Mouse (Mus musculus) cortical plate, adult 2 months (tissue): ENCODE data around the gene Med13l. TPM values are rescaled to one million over a fixed set of nuclear protein-coding genes. Genes with fewer than 3 reads are reported as not detected.

ENCODE experiments used
- H3K27ac ChIP-seq: fragments of 200-500 bp; 2 replicates; pipeline ENCODE4 v1.5.1; 2012; ENCODE audit warnings: low read length, control low read depth, inconsistent platforms; ENCODE audit not compliant: insufficient read depth
- H3K4me1 ChIP-seq: fragments of 200-500 bp; 2 replicates; pipeline ENCODE4 v1.6.1; 2011; ENCODE audit warnings: low read length; ENCODE audit not compliant: control insufficient read depth, insufficient read depth
- H3K4me3 ChIP-seq: fragments of 200-500 bp; 2 replicates; pipeline ENCODE4 v1.5.1; 2011; ENCODE audit warnings: mild to moderate bottlenecking, low read length, control low read depth; ENCODE audit not compliant: insufficient read depth
- CTCF ChIP-seq: fragments of 200-500 bp; IDR thresholded peaks from 2 replicates; pipeline ENCODE4 v1.5.1; 2011; ENCODE audit warnings: mild to moderate bottlenecking, control low read depth, low read length; ENCODE audit not compliant: insufficient read depth; ENCODE audit errors: extremely low read depth
- POLR2A ChIP-seq: fragments of 200-500 bp; IDR thresholded peaks from 2 replicates; pipeline ENCODE4 v1.6.1; 2011; ENCODE audit warnings: mild to moderate bottlenecking, low read length, control low read depth; ENCODE audit not compliant: insufficient read depth; ENCODE audit errors: extremely low read depth
- polyA plus RNA-seq: library from polyadenylated mRNA; depleted of rRNA; stranded (reverse); fragments of >200 nt; gene quantifications from 2 replicates; pipeline ENCODE4 v1.2.3, GENCODE M21; 2012

Med13l gene
- polyA plus RNA-seq, 1 experiment, result 29.9 TPM

DNA sequence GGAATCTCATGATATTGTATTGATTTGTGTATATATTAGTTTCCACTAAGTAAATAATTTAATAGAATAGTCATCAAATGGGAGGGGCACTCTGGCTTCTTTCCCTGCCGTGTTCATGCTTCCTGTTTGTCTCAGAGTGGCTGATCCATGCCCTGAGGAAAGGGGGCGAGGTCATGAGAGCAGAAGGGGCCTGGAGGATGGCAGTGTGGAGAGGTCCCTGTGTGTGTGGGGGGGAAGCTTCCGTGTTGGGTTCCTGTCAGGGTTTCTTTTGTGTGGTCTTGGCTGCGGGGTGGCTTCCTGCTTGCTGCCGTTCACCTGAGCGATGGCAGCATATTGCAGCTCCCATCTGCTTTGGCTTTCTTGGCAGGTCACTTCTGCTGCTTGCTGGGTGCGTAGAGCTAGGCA, 149.4 kb downstream of the Med13l start:
- H3K4me1 ChIP-seq, result peaks cover 10% of the 10 kb centered on the region

GRCm38 (mm10) chr5:118715518-118715917, 155.0 kb downstream of the Med13l start:
- peaks cover 17% of the 10 kb centered on the region for H3K4me1 ChIP-seq
- no peak for TF ChIP-seq CTCF
- TF ChIP-seq POLR2A, result no peak
- no peak overlapping the region for H3K4me3 ChIP-seq

More for the DNA sequence above, 149.4 kb downstream of the Med13l start:
- H3K27ac ChIP-seq, result no peak overlapping the region
- no peak for TF ChIP-seq POLR2A
- TF ChIP-seq CTCF, result no peak
- no peak overlapping the region for H3K4me3 ChIP-seq

GRCm38 (mm10) chr5:118716295-118717271, 156.1 kb downstream of the Med13l start:
- Histone ChIP-seq H3K27ac (no peak overlapping the region), H3K4me3 (no peak overlapping the region), H3K4me1 (peaks cover 17% of the 10 kb centered on the region)
- no peak for TF ChIP-seq CTCF
- no peak for TF ChIP-seq POLR2A

More at GRCm38 (mm10) chr5:118715518-118715917, 155.0 kb downstream of the Med13l start:
- no peak overlapping the region for H3K27ac ChIP-seq

DNA sequence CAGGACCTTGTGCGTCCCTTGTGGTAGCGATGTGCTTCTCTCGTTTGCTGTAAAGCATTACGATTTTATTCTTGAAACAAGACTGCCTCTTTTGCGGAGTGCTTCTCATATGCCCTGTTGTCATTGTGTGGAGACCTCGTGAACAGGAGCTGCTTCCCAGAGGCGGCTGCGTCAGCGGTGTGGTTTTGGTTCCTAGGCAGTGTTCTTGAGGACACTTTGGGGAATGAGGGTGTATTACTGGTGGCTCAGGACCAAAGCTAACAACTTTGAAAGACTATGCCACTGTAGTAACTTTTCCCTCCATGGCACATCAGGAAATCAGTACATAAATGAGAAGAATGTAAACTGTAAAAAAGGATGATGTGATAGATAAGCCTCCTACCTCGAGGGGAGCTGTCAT, 157.0 kb downstream of the Med13l start:
- H3K4me3 ChIP-seq, result no peak overlapping the region
- H3K27ac ChIP-seq, result no peak overlapping the region
- H3K4me1 ChIP-seq, result peaks cover 17% of the 10 kb centered on the region
- TF ChIP-seq CTCF, result no peak
- TF ChIP-seq POLR2A, result no peak

DNA sequence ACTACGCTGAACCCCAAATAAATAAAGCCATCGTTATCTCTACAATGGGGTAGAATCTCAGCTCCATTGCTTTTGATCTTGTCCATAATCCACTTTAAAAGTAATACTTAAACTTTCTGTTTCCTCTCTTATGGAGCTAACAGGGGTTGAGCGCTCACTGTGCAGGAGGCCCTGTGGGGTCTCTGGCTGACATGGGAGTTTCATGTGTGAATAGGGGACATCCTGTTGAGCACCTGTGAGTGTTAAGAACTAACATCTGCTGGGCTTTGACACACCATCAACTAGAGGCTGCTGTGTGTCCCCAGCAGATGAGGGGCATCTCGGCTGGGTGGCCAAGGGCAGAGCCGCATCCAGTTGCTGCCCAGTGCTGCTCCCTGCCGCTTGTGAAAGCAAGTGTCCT, 157.6 kb downstream of the Med13l start:
- Histone ChIP-seq H3K4me1 (peaks cover 17% of the 10 kb centered on the region), H3K27ac (no peak overlapping the region), H3K4me3 (no peak overlapping the region)
- TF ChIP-seq POLR2A, result no peak
- no peak for TF ChIP-seq CTCF

- no peak overlapping the region for H3K27ac ChIP-seq
- peaks cover 11% of the 10 kb centered on the region for H3K4me1 ChIP-seq
- H3K4me3 ChIP-seq, result no peak overlapping the region
- no peak for TF ChIP-seq POLR2A
- no peak for TF ChIP-seq CTCF
Measured at GRCm38 (mm10) chr5:118721416-118721815, 160.9 kb downstream of the Med13l start.

DNA sequence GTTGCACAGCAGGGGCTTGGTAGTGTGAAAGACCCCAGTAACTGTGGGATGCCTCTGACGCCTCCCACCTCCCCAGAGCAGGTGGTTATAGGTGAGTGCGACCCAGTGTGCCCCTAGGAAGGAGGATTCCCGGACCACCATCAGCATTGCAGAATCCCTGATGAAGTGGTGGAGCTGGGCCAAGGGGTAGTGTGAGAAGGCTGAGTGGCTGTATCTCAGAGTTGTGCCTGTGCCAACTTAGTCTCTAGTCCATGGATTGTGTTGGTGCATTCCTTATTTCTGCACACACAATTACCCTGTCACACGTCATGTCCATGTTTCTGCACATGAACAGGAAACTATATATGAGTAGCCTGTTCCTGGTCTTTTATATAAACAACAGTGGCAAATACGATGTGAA, 161.4 kb downstream of the Med13l start:
- TF ChIP-seq CTCF, result no peak
- TF ChIP-seq POLR2A, result no peak
- no peak overlapping the region for H3K27ac ChIP-seq

DNA sequence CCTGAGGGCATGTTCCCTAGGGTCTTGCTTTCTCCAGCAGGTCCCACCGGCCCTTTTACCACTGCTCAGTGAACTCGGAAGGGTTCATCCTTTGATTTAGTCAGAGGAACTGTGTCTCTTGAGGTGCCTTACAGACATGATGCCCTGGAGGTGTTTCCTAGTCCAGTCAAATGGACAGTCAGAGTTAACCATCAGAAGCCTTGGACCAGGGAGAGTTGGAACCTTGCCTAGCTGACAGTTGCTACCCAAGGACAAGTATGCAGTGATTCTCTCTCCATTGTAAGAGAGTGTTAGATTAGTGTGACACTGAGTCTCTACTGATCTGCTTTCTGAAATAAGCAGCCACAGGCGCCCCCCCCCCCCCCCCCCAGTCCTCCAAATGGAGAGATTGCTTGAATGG, 162.0 kb downstream of the Med13l start:
- TF ChIP-seq CTCF (no peak), POLR2A (no peak)

More for the DNA sequence above, 161.4 kb downstream of the Med13l start:
- Histone ChIP-seq H3K4me1 (peaks cover 7% of the 10 kb centered on the region), H3K4me3 (no peak overlapping the region)

DNA sequence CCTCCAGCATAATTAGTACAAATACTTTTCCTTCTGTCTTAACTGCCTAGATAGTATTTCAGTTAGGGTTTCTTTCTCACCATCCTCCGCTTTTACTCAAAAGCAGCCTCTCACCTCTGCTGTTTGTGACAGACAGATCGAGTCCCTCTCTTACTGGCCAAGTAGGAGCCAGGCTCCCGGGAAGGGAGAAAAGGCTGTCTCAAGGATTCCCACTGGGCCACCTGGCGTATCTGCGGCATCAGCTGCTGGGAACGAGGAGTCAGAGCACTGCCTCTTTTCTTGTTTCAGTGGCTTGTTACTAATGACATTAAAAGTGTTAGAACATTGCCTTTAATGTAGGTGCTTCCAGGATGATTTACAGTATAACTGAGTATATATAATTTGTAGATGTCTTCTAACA, 164.9 kb downstream of the Med13l start:
- H3K4me1 ChIP-seq, result peaks cover 1% of the 10 kb centered on the region; the same call in 1 of the 2 replicates
- H3K27ac ChIP-seq, result no peak overlapping the region
- TF ChIP-seq CTCF (no peak), POLR2A (no peak)
- no peak overlapping the region for H3K4me3 ChIP-seq

More for the DNA sequence above, 162.0 kb downstream of the Med13l start:
- no peak overlapping the region for H3K4me3 ChIP-seq
- no peak overlapping the region for H3K27ac ChIP-seq
- H3K4me1 ChIP-seq, result peaks cover 3% of the 10 kb centered on the region

- H3K4me1 ChIP-seq, result 0 out of 2 replicates have a peak, but pooled peaks cover 1% of the 10 kb centered on the region
- no peak overlapping the region for H3K4me3 ChIP-seq
- H3K27ac ChIP-seq, result no peak overlapping the region
- TF ChIP-seq POLR2A, result no peak
- no peak for TF ChIP-seq CTCF
Measured at GRCm38 (mm10) chr5:118725886-118726505, 165.5 kb downstream of the Med13l start.
